26 mouse cellular contexts compared by ENCODE assay signal in genomic region chr12:101833115-101833506, GRCm38 (mm10). TPM values are rescaled to one million over a fixed set of nuclear protein-coding genes. Genes with fewer than 3 reads are reported as not detected.
DNase-seq lines count a peak whose midpoint lies in the region; ATAC-seq and TF ChIP-seq lines count a peak whose summit lies in the region.
"Had no signal": no experiment of that assay in that cellular context is flagged by ENCODE, and none has a peak within 500 bp of the region (broad histone marks: within the 10 kb centered on the region; RNA-seq: fewer than 3 reads in every experiment).

No protein-coding gene starts in this region.

- H3K27ac ChIP-seq in kidney, adult 2 months (ENCODE audit: insufficient read depth, low read depth, low read length), result peak overlapping the region; percentile 42; the same call in 1 of the 2 replicates
- H3K27ac ChIP-seq in kidney, embryonic 16.5 days (ENCODE audit: low read length), result 0 out of 2 replicates have a peak overlapping the region, but pooled peaks have one; percentile 13
- H3K27ac ChIP-seq in lung, embryonic 14.5 days (ENCODE audit: low read depth), result no peak overlapping the region
- H3K27ac ChIP-seq: embryonic facial prominence, embryonic 10.5 days; embryonic facial prominence, embryonic 13.5 days; forebrain, embryonic 12.5 days; forebrain, embryonic 15.5 days; heart, adult 2 months; hindbrain, embryonic 14.5 days had no signal

- H3K9ac ChIP-seq in kidney, embryonic 16.5 days (replicated peaks; ENCODE audit: low read length), result no peak overlapping the region
- H3K9ac ChIP-seq in lung, embryonic 14.5 days, result no peak overlapping the region
- H3K9ac ChIP-seq: embryonic facial prominence, embryonic 13.5 days; forebrain, embryonic 12.5 days; forebrain, embryonic 15.5 days; hindbrain, embryonic 14.5 days had no signal

- ATAC-seq in kidney, embryonic 16.5 days (ENCODE audit: low FRiP score, low TSS enrichment), result peak; percentile 5; the same call in 1 of the 2 replicates
- peak; percentile 21; the same call in 1 of the 2 replicates for ATAC-seq in lung, embryonic 14.5 days (ENCODE audit: insufficient read depth)
- ATAC-seq: activated CD4-positive, CD25-positive, alpha-beta regulatory T cell, adult 4 months; forebrain, embryonic 15.5 days had no signal

- H3K4me2 ChIP-seq in kidney, embryonic 16.5 days (replicated peaks; ENCODE audit: low read depth, low read length), result no peak overlapping the region
- no peak overlapping the region for H3K4me2 ChIP-seq in lung, embryonic 14.5 days
- H3K4me2 ChIP-seq: embryonic facial prominence, embryonic 13.5 days; forebrain, embryonic 12.5 days; forebrain, embryonic 15.5 days; heart, embryonic 11.5 days; hindbrain, embryonic 14.5 days had no signal

- no peaks in the 10 kb centered on the region for H3K9me3 ChIP-seq in kidney, embryonic 16.5 days (ENCODE audit: low read length)
- no peaks in the 10 kb centered on the region for H3K9me3 ChIP-seq in lung, embryonic 14.5 days (ENCODE audit: low read depth, low read length)
- H3K9me3 ChIP-seq: embryonic facial prominence, embryonic 10.5 days; embryonic facial prominence, embryonic 13.5 days; forebrain, embryonic 12.5 days; forebrain, embryonic 15.5 days had no signal

- peak; percentile 66 for DNase-seq in heart, adult 11 months
- DNase-seq in heart, postnatal 10 days, result no peak
- no peak for DNase-seq in kidney, adult 2 months
- DNase-seq in kidney, adult 8-10 months, result no peak
- no peak for DNase-seq in kidney, adult 11 months
- DNase-seq in lung, embryonic 14.5 days, result no peak
- DNase-seq in lung, adult 2 months, result no peak
- DNase-seq: adrenal gland, adult 8-10 months; adrenal gland, postnatal 25 days; cerebellum, adult 11-12 months; cerebellum, adult 8-10 months; cerebellum, postnatal 10 days; cerebellum, postnatal 36 days; embryo, embryonic 11 days; gastrocnemius, postnatal 25 days; heart, adult 2 months; heart, postnatal 4 days had no signal

- H3K36me3 ChIP-seq in kidney, adult 2 months (ENCODE audit: control insufficient read depth, insufficient read depth, low read length), result peaks cover 4% of the 10 kb centered on the region
- peaks cover 26% of the 10 kb centered on the region for H3K36me3 ChIP-seq in kidney, embryonic 16.5 days (ENCODE audit: insufficient read depth, low read length)
- peaks cover 29% of the 10 kb centered on the region for H3K36me3 ChIP-seq in lung, embryonic 14.5 days (ENCODE audit: insufficient read depth)

- H3K27me3 ChIP-seq in kidney, adult 2 months (replicated peaks; ENCODE audit: control insufficient read depth, insufficient read depth, low read length), result no peaks in the 10 kb centered on the region
- no peaks in the 10 kb centered on the region for H3K27me3 ChIP-seq in kidney, embryonic 16.5 days (ENCODE audit: insufficient read depth, low read length)
- H3K27me3 ChIP-seq in lung, embryonic 14.5 days (ENCODE audit: insufficient read depth, low read length), result no peaks in the 10 kb centered on the region
- H3K27me3 ChIP-seq: embryonic facial prominence, embryonic 13.5 days; forebrain, embryonic 12.5 days; forebrain, embryonic 15.5 days had no signal

- H3K4me1 ChIP-seq in kidney, adult 2 months (ENCODE audit: control insufficient read depth, insufficient read depth, low read length), result peaks cover 2% of the 10 kb centered on the region; the same call in 1 of the 2 replicates
- H3K4me1 ChIP-seq in kidney, embryonic 16.5 days (ENCODE audit: insufficient read depth, low read length), result peaks cover 11% of the 10 kb centered on the region
- H3K4me1 ChIP-seq in lung, embryonic 14.5 days (ENCODE audit: insufficient read depth), result no peaks in the 10 kb centered on the region
- H3K4me1 ChIP-seq in lung, adult 2 months (ENCODE audit: control insufficient read depth, insufficient read depth, low read length), result peaks cover 8% of the 10 kb centered on the region; the same call in 1 of the 2 replicates
- H3K4me1 ChIP-seq: forebrain, embryonic 12.5 days; forebrain, embryonic 15.5 days had no signal

- WGBS in kidney, adult 2 months, result 78% methylated on average over 6 of the region's 6 CpGs
- 60% methylated on average over 6 of the region's 6 CpGs for WGBS in kidney, embryonic 16.5 days
- WGBS in lung, embryonic 14.5 days, result 72% methylated on average over 6 of the region's 6 CpGs
- 92% methylated on average over 6 of the region's 6 CpGs for WGBS in lung, adult 2 months

- TF ChIP-seq CTCF in kidney, adult 2 months (conservative IDR thresholded peaks at IDR 0.05; ENCODE audit: insufficient read depth, insufficient read length, low read depth, low read length), result no peak
- TF ChIP-seq CTCF in lung, embryonic 14.5 days (IDR thresholded peaks at IDR 0.05; ENCODE audit: low read depth), result no peak
- no peak for TF ChIP-seq CTCF in lung, adult 2 months (IDR thresholded peaks at IDR 0.05; ENCODE audit: insufficient read depth, low read length)

- intact Hi-C loops in heart, postnatal 10 days (cut with DNase I), result no loop called here

- no peak for TF ChIP-seq POLR2A in kidney, adult 2 months (IDR thresholded peaks at IDR 0.05; ENCODE audit: low read depth, low read length)
- no peak for TF ChIP-seq POLR2A in lung, adult 2 months (IDR thresholded peaks at IDR 0.05; ENCODE audit: borderline replicate concordance, extremely low read depth, low read depth, low read length)

- no peak overlapping the region for H3K4me3 ChIP-seq in kidney, adult 2 months (ENCODE audit: insufficient read depth, low read depth, low read length)
- no peak overlapping the region for H3K4me3 ChIP-seq in kidney, embryonic 16.5 days (ENCODE audit: low read length)
- no peak overlapping the region for H3K4me3 ChIP-seq in lung, embryonic 14.5 days (ENCODE audit: low read depth, low read length)
- H3K4me3 ChIP-seq in lung, adult 2 months (replicated peaks; ENCODE audit: extremely low read depth, low read depth, low read length), result no peak overlapping the region
- H3K4me3 ChIP-seq: embryonic facial prominence, embryonic 10.5 days; embryonic facial prominence, embryonic 13.5 days; erythroblast, embryonic 14.5 days; forebrain, embryonic 12.5 days; forebrain, embryonic 15.5 days; heart, adult 2 months had no signal

RNA-seq across cellular contexts. Expression of gene Fbln5, which starts 14.3 kb away (rescaled TPM):
- 10 to 100 TPM; 47.1 to 52.2 TPM for total RNA-seq in heart, postnatal 10 days (2021)
- polyA plus RNA-seq in kidney, adult 2 months (2012; rRNA removed), result 302 and 308 TPM in 2 replicates
- 135 and 143 TPM in 2 replicates for polyA plus RNA-seq in kidney, embryonic 16.5 days (2015; fragmentation: Nextera tagmentation; extraction: Ambion mirVana)
- 66.9 and 77.1 TPM in 2 replicates for polyA plus RNA-seq in lung, embryonic 14.5 days (2014; fragmentation: Nextera tagmentation; extraction: Ambion mirVana)
- 126 and 133 TPM in 2 replicates for polyA plus RNA-seq in lung, adult 2 months (2012; rRNA removed)
- polyA plus RNA-seq: activated CD4-positive, CD25-positive, alpha-beta regulatory T cell, adult 4 months; erythroblast, embryonic 14.5 days had no signal
